Mouse (Mus musculus) thymus, postnatal 25 days (tissue): ENCODE measurements around the gene Mypop.

Experiments
- DNase-seq: peaks from one replicate; pipeline ENCODE4 v3.0.0; 2022

Gene Mypop

GRCm38 (mm10) chr7:18991660-18992293 lies 732 bp downstream of the Mypop start:
- DNase-seq, result peak; percentile 37

GRCm38 (mm10) chr7:18992294-18992675 lies 1.2 kb downstream of the Mypop start:
- no peak for DNase-seq

GRCm38 (mm10) chr7:18993036-18993435 lies 2.0 kb downstream of the Mypop start:
- DNase-seq, result no peak

GRCm38 (mm10) chr7:18998835-18999234 lies 7.8 kb downstream of the Mypop start:
- DNase-seq, result no peak

GRCm38 (mm10) chr7:19000421-19000820 lies 9.4 kb downstream of the Mypop start:
- DNase-seq, result peak; percentile 48

- DNase-seq, result peak; percentile 94
These were observed 10.2 kb downstream of the Mypop start for GRCm38 (mm10) chr7:19001066-19001806.

- no peak for DNase-seq
These were observed 10.7 kb downstream of the Mypop start for GRCm38 (mm10) chr7:19001807-19002085.

- DNase-seq, result no peak
These were observed 11.1 kb downstream of the Mypop start for GRCm38 (mm10) chr7:19002115-19002514.

GRCm38 (mm10) chr7:19002848-19003498 lies 11.9 kb downstream of the Mypop start:
- DNase-seq, result peak; percentile 75

GRCm38 (mm10) chr7:19003902-19004630 lies 13.0 kb downstream of the Mypop start, which contains the start of gene Irf2bp1:
TSS of gene Irf2bp1 (plus strand) at chr7:19004044.
- DNase-seq, result peak; percentile 93

- no peak for DNase-seq
These were observed 13.6 kb downstream of the Mypop start for GRCm38 (mm10) chr7:19004631-19005079.

- no peak for DNase-seq
These were observed 14.5 kb downstream of the Mypop start for GRCm38 (mm10) chr7:19005417-19006121.

- DNase-seq, result peak; percentile 79
These were observed 15.4 kb downstream of the Mypop start for GRCm38 (mm10) chr7:19006476-19006875.

- no peak for DNase-seq
These were observed 16.3 kb downstream of the Mypop start for GRCm38 (mm10) chr7:19007026-19007977.

- no peak for DNase-seq
These were observed 19.5 kb downstream of the Mypop start for GRCm38 (mm10) chr7:19010581-19010980.

GRCm38 (mm10) chr7:19012025-19012621 lies 21.1 kb downstream of the Mypop start:
- DNase-seq, result peak; percentile 25

GRCm38 (mm10) chr7:19012882-19013281 lies 21.8 kb downstream of the Mypop start:
- DNase-seq, result no peak

GRCm38 (mm10) chr7:19014452-19014851 lies 23.4 kb downstream of the Mypop start:
- no peak for DNase-seq

GRCm38 (mm10) chr7:19016042-19016441 lies 25.0 kb downstream of the Mypop start:
- DNase-seq, result no peak

GRCm38 (mm10) chr7:19017909-19018308 lies 26.9 kb downstream of the Mypop start:
- DNase-seq, result no peak

GRCm38 (mm10) chr7:19021048-19021447 lies 30.0 kb downstream of the Mypop start:
- no peak for DNase-seq
